Mouse (Mus musculus) kidney, adult 2 months (tissue): Measurements from ENCODE around the gene Spout1.

ENCODE experiments used
- CTCF ChIP-seq: fragments of 200-500 bp; conservative IDR thresholded peaks from 2 replicates; pipeline ENCODE4 v1.5.1; 2011; ENCODE audit warnings: low read depth, mild to moderate bottlenecking, control low read depth, low read length, moderate library complexity, mixed read lengths; ENCODE audit not compliant: insufficient read depth, insufficient read length
- POLR2A ChIP-seq: fragments of 200-500 bp; IDR thresholded peaks from one replicate; pipeline ENCODE4 v1.6.1; 2011; ENCODE audit warnings: low read depth, low read length, control low read depth

- no peak for TF ChIP-seq POLR2A
- TF ChIP-seq CTCF = no peak
These were observed 37.2 kb upstream of the Spout1 start for GRCm38 (mm10) chr2:30215493-30215892.
